Mouse (Mus musculus) hindbrain, embryonic 12.5 days (tissue): Measurements from ENCODE around the gene Nr1d1. TPM values are rescaled to one million over a fixed set of nuclear protein-coding genes. Genes with fewer than 3 reads are reported as not detected.

Experiments
- ATAC-seq: fragments of 200-750 bp; cut with Nextera tagmentation; 2 replicates; pipeline ENCODE4 v1.8.0; 2017; ENCODE audit warnings: moderate TSS enrichment; ENCODE audit not compliant: low FRiP score
- H3K27ac ChIP-seq: fragments of 300-500 bp; sonication (generic); 2 replicates; pipeline ENCODE4 v1.5.1; 2016; ENCODE audit warnings: mild to moderate bottlenecking
- H3K27me3 ChIP-seq: fragments of 300-500 bp; sonication (generic); 2 replicates; pipeline ENCODE4 v1.6.1; 2016; ENCODE audit warnings: mild to moderate bottlenecking
- H3K36me3 ChIP-seq: fragments of 300-500 bp; sonication (generic); 2 replicates; pipeline ENCODE4 v1.6.1; 2016; ENCODE audit warnings: mild to moderate bottlenecking
- H3K4me1 ChIP-seq: fragments of 300-500 bp; sonication (generic); 2 replicates; pipeline ENCODE4 v1.6.1; 2016
- H3K4me2 ChIP-seq: fragments of 300-500 bp; sonication (generic); replicated peaks from 2 replicates; pipeline ENCODE4 v1.6.1; 2016; ENCODE audit warnings: mild to moderate bottlenecking
- H3K4me3 ChIP-seq: fragments of 300-500 bp; sonication (generic); 2 replicates; pipeline ENCODE4 v1.5.1; 2016; ENCODE audit warnings: mild to moderate bottlenecking
- H3K9ac ChIP-seq: fragments of 300-500 bp; sonication (generic); 2 replicates; pipeline ENCODE4 v1.6.1; 2016; ENCODE audit warnings: mild to moderate bottlenecking, moderate library complexity
- H3K9me3 ChIP-seq: fragments of 300-500 bp; sonication (generic); replicated peaks from 2 replicates; pipeline ENCODE4 v1.6.1; 2016; ENCODE audit warnings: mild to moderate bottlenecking
- WGBS: fragments of 180-500 bp; shearing (Covaris S2); methylation state at CpG from one replicate; pipeline ENCODE4 v1.1.7; 2016; 5-methylcytosine and 5-hydroxymethylcytosine counted together
- polyA plus RNA-seq: library from polyadenylated mRNA; unstranded; fragments of >200 nt; fragmentation: Nextera tagmentation; extraction: Ambion mirVana; gene quantifications from 2 replicates; pipeline ENCODE4 v1.2.1, GENCODE M21; 2016

Nr1d1 gene
- polyA plus RNA-seq, 1 experiment from 2014 or later, result 1.2 TPM

DNA sequence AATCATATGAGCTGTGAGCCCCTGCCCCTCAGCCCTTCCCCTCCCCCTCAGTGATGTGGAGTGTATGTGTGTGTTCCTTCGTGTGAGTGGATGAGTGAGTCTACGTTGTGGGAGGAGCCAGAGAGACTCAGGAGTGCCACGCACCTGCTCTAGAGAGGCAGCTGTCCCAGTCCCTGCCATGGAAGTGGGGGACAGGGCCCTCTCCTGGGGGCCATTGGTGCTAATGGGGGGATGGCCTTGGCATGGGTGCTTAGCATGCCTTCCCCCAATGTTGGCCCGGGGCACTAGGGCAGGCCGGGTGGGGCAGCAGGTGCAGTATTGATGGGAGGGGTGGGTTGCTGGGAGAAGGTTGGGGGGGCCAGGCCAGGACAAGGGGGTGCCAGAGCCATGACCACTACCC, 8.3 kb downstream of the Nr1d1 start:
- Histone ChIP-seq H3K4me2 (peak overlapping the region; percentile 42; the same call in 1 of the 2 replicates), H3K36me3 (peaks cover 60% of the 10 kb centered on the region), H3K4me3 (no peak overlapping the region), H3K27me3 (no peaks in the 10 kb centered on the region), H3K9me3 (no peaks in the 10 kb centered on the region), H3K9ac (peak overlapping the region; percentile 35; the same call in 1 of the 2 replicates), H3K27ac (peak overlapping the region; percentile 86), H3K4me1 (peaks cover 44% of the 10 kb centered on the region)
- 57% methylated on average over 5 of the region's 5 CpGs for WGBS
- ATAC-seq, result peak; percentile 42

DNA sequence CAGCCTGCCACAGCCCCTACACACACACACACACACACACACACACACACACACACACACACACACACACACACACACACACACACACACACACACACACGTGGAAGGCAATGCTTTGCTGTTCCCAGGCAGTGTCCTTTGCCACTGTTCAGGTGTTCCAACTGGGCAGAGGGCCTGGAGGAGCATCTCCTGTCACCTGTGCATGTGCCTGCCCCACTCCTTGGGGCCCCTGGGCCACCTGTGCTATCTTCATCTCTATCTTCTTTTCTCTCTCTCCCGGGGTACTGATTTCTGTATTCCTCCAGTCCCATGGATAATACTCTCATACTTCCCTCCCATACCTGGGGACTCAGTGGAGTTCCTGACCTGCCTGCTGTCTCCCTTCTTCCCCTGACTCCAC, 8.8 kb downstream of the Nr1d1 start:
- Histone ChIP-seq H3K27me3 (no peaks in the 10 kb centered on the region), H3K4me1 (peaks cover 44% of the 10 kb centered on the region), H3K4me2 (peak overlapping the region; percentile 42; the same call in 1 of the 2 replicates), H3K9me3 (no peaks in the 10 kb centered on the region), H3K27ac (peak overlapping the region; percentile 86), H3K36me3 (peaks cover 64% of the 10 kb centered on the region), H3K4me3 (no peak overlapping the region), H3K9ac (peak overlapping the region; percentile 44; the same call in 1 of the 2 replicates)
- ATAC-seq, result peak; percentile 2; the same call in 1 of the 2 replicates
- 52% methylated on average over 2 of the region's 2 CpGs for WGBS

DNA sequence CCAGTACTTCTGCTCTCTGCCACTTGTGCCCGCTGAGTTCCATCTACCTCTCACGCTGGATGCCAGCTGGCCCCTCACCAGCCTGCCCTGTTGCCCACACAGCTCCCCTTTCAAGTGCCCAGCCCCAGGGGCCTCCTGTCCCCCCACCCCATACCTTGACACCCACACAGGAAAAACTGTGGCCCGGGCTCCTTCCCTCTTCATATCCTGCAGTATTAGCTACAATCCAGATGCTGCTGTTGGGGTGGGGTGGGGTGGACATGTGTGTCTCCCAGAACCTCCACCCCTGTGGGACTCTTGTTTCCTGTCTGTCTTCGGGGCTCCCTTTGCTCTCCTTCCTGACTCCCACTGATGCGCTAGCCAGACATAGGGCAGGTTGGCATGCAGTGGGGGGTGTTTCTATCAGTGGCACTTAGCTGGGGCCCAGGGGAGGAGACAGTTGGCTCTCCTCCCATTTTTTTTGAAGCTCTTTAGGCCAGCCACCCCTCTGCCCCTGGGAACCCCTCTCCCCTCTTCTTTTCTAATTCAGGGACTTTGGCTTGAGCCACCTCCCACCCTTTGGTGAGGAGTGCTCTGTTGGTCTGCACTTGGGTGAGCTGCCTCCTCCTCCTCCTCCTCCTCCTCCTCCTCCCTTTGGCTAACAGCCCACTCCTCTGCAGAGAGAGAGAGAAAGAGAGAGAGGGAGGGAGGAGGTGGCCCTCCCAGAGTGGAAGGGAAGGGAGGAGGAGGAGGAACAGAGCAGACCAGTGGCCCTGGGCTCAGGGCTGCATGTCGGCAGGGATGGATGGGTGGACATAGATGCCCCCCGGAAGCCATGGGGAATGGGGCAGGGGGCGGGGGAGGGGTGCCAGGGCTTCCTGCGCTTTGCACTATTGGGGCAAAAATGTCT, 9.5 kb downstream of the Nr1d1 start:
- Histone ChIP-seq H3K27ac (peak overlapping the region; percentile 86), H3K36me3 (peaks cover 70% of the 10 kb centered on the region), H3K9ac (peak overlapping the region; percentile 44; the same call in 1 of the 2 replicates), H3K4me3 (no peak overlapping the region), H3K27me3 (no peaks in the 10 kb centered on the region), H3K4me1 (peaks cover 44% of the 10 kb centered on the region), H3K9me3 (no peaks in the 10 kb centered on the region), H3K4me2 (no peak overlapping the region)
- ATAC-seq, result 0 out of 2 replicates have a peak, but pooled peaks have one; percentile 6
- WGBS, result 48% methylated on average over 6 of the region's 9 CpGs

DNA sequence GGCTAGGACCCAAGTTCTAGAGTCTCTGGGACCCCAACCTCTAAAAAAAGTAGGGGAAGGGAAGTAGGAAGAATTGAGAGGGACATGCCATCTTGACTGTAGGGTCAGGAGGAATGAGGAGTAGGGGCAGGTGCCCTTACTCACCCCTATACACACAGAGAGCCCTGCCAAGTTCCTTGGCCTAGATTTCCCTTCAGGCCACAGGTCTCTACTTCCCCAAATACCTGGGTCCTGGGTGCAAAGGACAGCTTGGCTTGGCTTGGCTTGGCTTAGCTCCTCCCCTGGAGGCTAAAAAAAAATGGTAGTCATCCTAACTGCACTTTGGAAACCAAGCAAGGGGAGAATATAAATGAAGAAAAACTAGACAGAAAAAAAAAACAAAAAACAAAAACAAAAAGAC, 10.4 kb downstream of the Nr1d1 start:
- ATAC-seq, result no peak
- Histone ChIP-seq H3K9ac (no peak overlapping the region), H3K36me3 (peaks cover 69% of the 10 kb centered on the region), H3K9me3 (no peaks in the 10 kb centered on the region), H3K4me2 (no peak overlapping the region), H3K27me3 (no peaks in the 10 kb centered on the region), H3K4me3 (no peak overlapping the region), H3K4me1 (peaks cover 44% of the 10 kb centered on the region), H3K27ac (peak overlapping the region; percentile 23; the same call in 1 of the 2 replicates)

DNA sequence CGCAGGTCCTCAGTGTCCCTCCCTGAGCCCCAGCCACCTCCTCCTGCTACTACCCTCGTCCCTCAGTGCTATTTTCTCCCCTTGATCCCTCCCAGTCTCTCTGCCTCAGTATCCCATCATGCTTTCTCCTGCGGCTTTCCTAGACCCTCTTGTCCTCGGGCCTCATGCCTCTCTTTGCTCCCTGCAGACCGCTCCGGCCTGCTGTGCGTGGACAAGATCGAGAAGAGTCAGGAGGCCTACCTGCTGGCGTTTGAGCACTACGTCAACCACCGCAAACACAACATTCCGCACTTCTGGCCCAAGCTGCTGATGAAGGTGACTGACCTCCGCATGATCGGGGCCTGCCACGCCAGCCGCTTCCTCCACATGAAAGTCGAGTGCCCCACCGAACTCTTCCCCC, 11.0 kb downstream of the Nr1d1 start:
- Histone ChIP-seq H3K9me3 (no peaks in the 10 kb centered on the region), H3K9ac (no peak overlapping the region), H3K27me3 (no peaks in the 10 kb centered on the region), H3K27ac (peak overlapping the region; percentile 23; the same call in 1 of the 2 replicates), H3K4me3 (no peak overlapping the region), H3K4me1 (peaks cover 44% of the 10 kb centered on the region), H3K4me2 (no peak overlapping the region), H3K36me3 (peaks cover 68% of the 10 kb centered on the region)
- no peak for ATAC-seq
- WGBS, result 81% methylated on average over 18 of the region's 18 CpGs

DNA sequence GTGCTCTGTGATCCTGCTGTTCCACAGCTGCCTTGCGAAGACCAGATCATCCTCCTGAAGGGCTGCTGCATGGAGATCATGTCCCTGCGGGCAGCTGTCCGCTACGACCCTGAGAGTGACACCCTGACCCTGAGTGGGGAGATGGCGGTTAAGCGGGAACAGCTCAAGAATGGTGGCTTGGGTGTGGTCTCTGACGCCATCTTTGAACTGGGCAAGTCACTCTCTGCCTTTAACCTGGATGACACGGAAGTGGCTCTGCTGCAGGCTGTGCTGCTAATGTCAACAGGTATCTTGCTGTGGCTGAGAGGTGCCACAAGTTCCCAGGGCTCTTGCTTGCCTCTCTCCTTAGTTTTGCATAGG, 11.7 kb downstream of the Nr1d1 start:
- Histone ChIP-seq H3K27me3 (no peaks in the 10 kb centered on the region), H3K9me3 (no peaks in the 10 kb centered on the region), H3K4me3 (no peak overlapping the region), H3K27ac (0 out of 2 replicates have a peak overlapping the region, but pooled peaks have one; percentile 23), H3K36me3 (peaks cover 68% of the 10 kb centered on the region), H3K4me2 (no peak overlapping the region), H3K4me1 (peaks cover 38% of the 10 kb centered on the region), H3K9ac (no peak overlapping the region)
- WGBS, result 87% methylated on average over 8 of the region's 8 CpGs
- no peak for ATAC-seq

DNA sequence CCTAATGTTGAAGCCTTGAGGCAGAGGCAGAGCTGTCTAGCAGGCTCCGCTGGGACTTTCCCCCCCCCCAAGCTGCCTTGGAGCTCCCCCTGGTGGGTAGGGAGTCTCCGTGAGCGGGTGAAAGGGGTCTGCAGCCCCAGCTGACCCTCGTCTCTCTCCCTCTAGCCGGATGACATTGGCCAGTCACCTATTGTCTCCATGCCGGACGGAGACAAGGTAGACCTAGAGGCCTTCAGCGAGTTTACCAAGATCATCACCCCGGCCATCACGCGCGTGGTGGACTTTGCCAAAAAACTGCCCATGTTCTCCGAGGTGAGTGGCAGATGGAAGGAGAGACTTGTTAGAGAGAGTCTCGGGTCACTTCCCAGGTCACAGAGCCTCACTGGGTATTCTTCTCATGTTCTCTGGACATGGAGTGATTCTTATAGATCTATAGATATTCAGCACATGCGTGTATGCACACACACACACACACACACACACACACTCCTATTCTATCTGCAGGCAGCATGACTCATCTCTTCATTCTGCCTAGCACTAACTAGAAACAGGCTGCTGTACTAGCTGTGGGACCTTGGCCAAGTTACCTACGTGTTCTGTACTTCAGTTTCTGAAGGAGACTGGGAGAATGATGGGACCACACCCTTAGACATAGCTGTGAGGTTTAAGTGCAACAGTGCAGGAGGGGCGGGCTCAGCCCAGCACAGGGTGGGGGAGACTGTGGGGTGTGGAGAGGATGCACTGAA, 12.2 kb downstream of the Nr1d1 start:
- H3K27ac ChIP-seq, result 0 out of 2 replicates have a peak overlapping the region, but pooled peaks have one; percentile 23
- peaks cover 68% of the 10 kb centered on the region for H3K36me3 ChIP-seq
- 64% methylated on average over 17 of the region's 17 CpGs for WGBS

DNA sequence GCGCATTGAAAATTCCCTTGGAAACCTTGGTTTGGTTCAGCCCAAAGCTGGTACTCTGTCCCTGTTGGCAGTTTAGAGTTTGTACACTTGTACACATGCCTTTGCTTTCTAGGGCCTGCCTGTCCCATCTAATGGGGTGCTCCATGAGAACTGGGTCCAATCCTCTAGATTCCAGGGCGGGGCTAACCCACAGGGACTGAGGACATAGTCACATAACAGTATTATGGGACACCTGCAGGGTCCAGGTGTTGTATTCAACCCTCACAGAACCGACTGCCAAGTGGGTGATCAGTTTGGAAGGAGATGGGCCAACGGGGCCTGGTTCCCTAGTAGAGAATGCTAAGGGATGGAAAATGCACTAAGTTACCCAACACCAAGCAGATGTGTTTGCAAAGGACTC, 13.2 kb downstream of the Nr1d1 start:
- no peak for ATAC-seq
- Histone ChIP-seq H3K9ac (no peak overlapping the region), H3K9me3 (no peaks in the 10 kb centered on the region), H3K4me2 (no peak overlapping the region), H3K27me3 (no peaks in the 10 kb centered on the region), H3K4me3 (no peak overlapping the region), H3K27ac (no peak overlapping the region), H3K36me3 (peaks cover 78% of the 10 kb centered on the region), H3K4me1 (peaks cover 23% of the 10 kb centered on the region)
- WGBS, result 94% methylated on average over 4 of the region's 4 CpGs

More for the DNA sequence above, 12.2 kb downstream of the Nr1d1 start:
- H3K9ac ChIP-seq, result no peak overlapping the region
- H3K4me3 ChIP-seq, result no peak overlapping the region
- no peaks in the 10 kb centered on the region for H3K27me3 ChIP-seq
- ATAC-seq, result no peak
- H3K4me2 ChIP-seq, result no peak overlapping the region
- H3K9me3 ChIP-seq, result no peaks in the 10 kb centered on the region
- H3K4me1 ChIP-seq, result peaks cover 33% of the 10 kb centered on the region

DNA sequence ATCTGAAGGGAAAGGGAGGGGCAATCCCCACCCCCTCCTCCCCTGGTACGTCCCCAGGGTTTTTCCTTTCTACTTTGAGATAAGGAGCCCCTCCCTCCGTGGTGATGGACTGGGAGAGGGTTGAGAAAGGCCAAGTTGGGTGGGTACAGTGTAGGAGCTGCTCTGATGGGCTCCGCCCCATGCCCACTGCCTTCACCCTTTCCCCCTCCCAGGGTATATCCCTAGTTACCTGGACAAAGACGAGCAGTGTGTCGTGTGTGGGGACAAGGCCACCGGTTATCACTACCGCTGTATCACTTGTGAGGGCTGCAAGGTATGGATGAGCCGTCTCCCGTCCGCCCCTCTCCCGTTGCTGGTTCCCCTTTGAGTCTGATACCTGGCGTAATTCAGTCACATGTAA, 18.4 kb downstream of the Nr1d1 start:
- Histone ChIP-seq H3K9ac (no peak overlapping the region), H3K4me3 (no peak overlapping the region), H3K27ac (no peak overlapping the region), H3K4me1 (peaks cover 31% of the 10 kb centered on the region), H3K9me3 (no peaks in the 10 kb centered on the region), H3K36me3 (peaks cover 60% of the 10 kb centered on the region), H3K4me2 (no peak overlapping the region), H3K27me3 (no peaks in the 10 kb centered on the region)
- WGBS, result 86% methylated on average over 12 of the region's 12 CpGs
- ATAC-seq, result no peak

DNA sequence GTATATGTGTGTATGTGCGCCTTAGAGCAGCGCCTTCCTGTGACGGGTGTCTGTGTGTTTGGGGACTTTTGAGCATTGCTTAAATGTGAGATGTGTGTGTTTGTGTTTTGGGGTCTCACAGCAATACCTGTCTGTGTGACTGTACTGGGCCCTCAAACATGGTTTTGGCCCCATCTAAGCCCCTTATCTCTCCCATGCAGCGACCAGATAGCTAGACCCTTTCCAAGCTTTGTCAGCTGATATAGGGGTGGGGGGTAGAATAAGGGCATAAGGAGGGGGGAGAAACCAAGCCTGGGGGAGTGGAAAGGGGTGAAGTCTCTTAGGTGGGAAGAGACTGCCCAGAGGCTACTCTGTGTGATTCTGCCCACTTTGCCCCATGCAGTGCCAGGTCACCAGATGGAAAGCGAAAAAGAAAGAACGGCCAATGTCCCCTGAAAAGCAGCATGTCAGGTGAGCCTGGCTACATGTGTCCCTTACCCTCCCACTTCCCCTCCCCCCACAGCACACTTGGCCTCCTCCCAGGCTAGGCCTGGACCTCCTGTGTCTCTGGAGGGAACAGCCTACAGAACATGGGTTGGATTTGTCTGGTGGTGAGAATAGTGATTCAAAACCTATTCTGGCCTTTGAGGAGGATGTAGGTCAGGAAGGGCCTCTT, 19.3 kb downstream of the Nr1d1 start:
- Histone ChIP-seq H3K4me1 (peaks cover 40% of the 10 kb centered on the region), H3K27ac (no peak overlapping the region), H3K4me3 (no peak overlapping the region), H3K27me3 (no peaks in the 10 kb centered on the region), H3K4me2 (no peak overlapping the region), H3K9me3 (no peaks in the 10 kb centered on the region), H3K36me3 (peaks cover 53% of the 10 kb centered on the region), H3K9ac (no peak overlapping the region)
- ATAC-seq, result no peak
- 92% methylated on average over 6 of the region's 6 CpGs for WGBS

DNA sequence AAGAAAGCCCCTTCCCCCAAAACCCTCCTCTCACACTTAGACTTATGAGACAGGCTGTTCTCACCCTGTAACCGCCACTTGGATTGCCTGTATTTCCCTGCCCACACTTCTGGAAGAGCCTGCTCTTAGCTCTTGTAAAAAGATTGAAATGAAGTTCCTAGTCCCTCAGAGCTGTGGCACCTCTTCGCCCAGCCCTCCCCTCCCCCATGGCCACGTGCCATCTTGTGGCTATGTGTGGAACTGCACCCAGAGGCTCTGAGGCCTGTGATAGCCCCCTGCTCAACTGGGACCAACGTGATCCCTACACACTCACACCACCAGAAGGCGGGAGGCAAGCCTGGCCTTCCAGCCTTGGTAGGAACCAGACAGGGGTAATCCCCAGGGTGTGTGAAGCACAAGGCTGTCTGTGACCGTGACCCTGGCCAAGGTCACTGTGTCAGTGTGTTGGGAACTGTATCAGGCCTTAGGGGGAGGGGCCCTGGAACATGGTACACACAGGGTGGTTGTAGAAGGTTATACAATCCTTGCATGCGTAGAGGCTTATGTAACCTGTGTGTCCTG, 20.4 kb downstream of the Nr1d1 start:
- Histone ChIP-seq H3K4me3 (no peak overlapping the region), H3K27ac (peak overlapping the region; percentile 57), H3K9ac (no peak overlapping the region), H3K36me3 (peaks cover 43% of the 10 kb centered on the region), H3K4me1 (peaks cover 51% of the 10 kb centered on the region), H3K27me3 (no peaks in the 10 kb centered on the region), H3K9me3 (no peaks in the 10 kb centered on the region), H3K4me2 (no peak overlapping the region)
- 22% methylated on average over 7 of the region's 7 CpGs for WGBS
- ATAC-seq, result peak; percentile 20; the same call in 1 of the 2 replicates
